Mouse (Mus musculus) cortical plate, adult 2 months (tissue): ENCODE results near the gene Lgals12. TPM values are rescaled to one million over a fixed set of nuclear protein-coding genes. Genes with fewer than 3 reads are reported as not detected.

Experiments
- H3K27ac ChIP-seq: fragments of 200-500 bp; 2 replicates; pipeline ENCODE4 v1.5.1; 2012; ENCODE audit warnings: low read length, control low read depth, inconsistent platforms; ENCODE audit not compliant: insufficient read depth
- H3K4me1 ChIP-seq: fragments of 200-500 bp; 2 replicates; pipeline ENCODE4 v1.6.1; 2011; ENCODE audit warnings: low read length; ENCODE audit not compliant: control insufficient read depth, insufficient read depth
- H3K4me3 ChIP-seq: fragments of 200-500 bp; 2 replicates; pipeline ENCODE4 v1.5.1; 2011; ENCODE audit warnings: mild to moderate bottlenecking, low read length, control low read depth; ENCODE audit not compliant: insufficient read depth
- CTCF ChIP-seq: fragments of 200-500 bp; IDR thresholded peaks from 2 replicates; pipeline ENCODE4 v1.5.1; 2011; ENCODE audit warnings: mild to moderate bottlenecking, control low read depth, low read length; ENCODE audit not compliant: insufficient read depth; ENCODE audit errors: extremely low read depth
- POLR2A ChIP-seq: fragments of 200-500 bp; IDR thresholded peaks from 2 replicates; pipeline ENCODE4 v1.6.1; 2011; ENCODE audit warnings: mild to moderate bottlenecking, low read length, control low read depth; ENCODE audit not compliant: insufficient read depth; ENCODE audit errors: extremely low read depth
- polyA plus RNA-seq: library from polyadenylated mRNA; depleted of rRNA; stranded (reverse); fragments of >200 nt; gene quantifications from 2 replicates; pipeline ENCODE4 v1.2.3, GENCODE M21; 2012

Lgals12 gene
- polyA plus RNA-seq, 1 experiment: 0.79 TPM

- no peaks in the 10 kb centered on the region for H3K4me1 ChIP-seq
- no peak overlapping the region for H3K27ac ChIP-seq
- H3K4me3 ChIP-seq: no peak overlapping the region
- TF ChIP-seq CTCF: no peak
- no peak for TF ChIP-seq POLR2A
Measured at GRCm38 (mm10) chr19:7590795-7591194, 16.2 kb downstream of the Lgals12 start.

GRCm38 (mm10) chr19:7585764-7586163, 21.2 kb downstream of the Lgals12 start:
- H3K4me1 ChIP-seq: no peaks in the 10 kb centered on the region
- no peak overlapping the region for H3K4me3 ChIP-seq
- TF ChIP-seq CTCF: no peak
- no peak for TF ChIP-seq POLR2A
- no peak overlapping the region for H3K27ac ChIP-seq

- no peaks in the 10 kb centered on the region for H3K4me1 ChIP-seq
Measured at GRCm38 (mm10) chr19:7585279-7585678, 21.7 kb downstream of the Lgals12 start.

GRCm38 (mm10) chr19:7583599-7583998, 23.4 kb downstream of the Lgals12 start:
- no peak for TF ChIP-seq POLR2A
- no peak for TF ChIP-seq CTCF

More at GRCm38 (mm10) chr19:7585279-7585678, 21.7 kb downstream of the Lgals12 start:
- Histone ChIP-seq H3K4me3 (no peak overlapping the region), H3K27ac (no peak overlapping the region)
- TF ChIP-seq POLR2A: no peak
- TF ChIP-seq CTCF: no peak

GRCm38 (mm10) chr19:7583101-7583500, 23.9 kb downstream of the Lgals12 start:
- Histone ChIP-seq H3K4me1 (no peaks in the 10 kb centered on the region), H3K4me3 (no peak overlapping the region), H3K27ac (peak overlapping the region; percentile 20)
- TF ChIP-seq CTCF (no peak), POLR2A (no peak)

More at GRCm38 (mm10) chr19:7583599-7583998, 23.4 kb downstream of the Lgals12 start:
- no peak overlapping the region for H3K4me3 ChIP-seq
- H3K27ac ChIP-seq: no peak overlapping the region
- no peaks in the 10 kb centered on the region for H3K4me1 ChIP-seq

GRCm38 (mm10) chr19:7581042-7581441, 26.0 kb downstream of the Lgals12 start:
- Histone ChIP-seq H3K4me3 (no peak overlapping the region), H3K4me1 (no peaks in the 10 kb centered on the region), H3K27ac (peak overlapping the region; percentile 52; the same call in 1 of the 2 replicates)
- TF ChIP-seq POLR2A (no peak), CTCF (no peak)

GRCm38 (mm10) chr19:7577710-7578109, 29.3 kb downstream of the Lgals12 start:
- TF ChIP-seq POLR2A (no peak), CTCF (no peak)
- Histone ChIP-seq H3K27ac (no peak overlapping the region), H3K4me1 (no peaks in the 10 kb centered on the region), H3K4me3 (no peak overlapping the region)

GRCm38 (mm10) chr19:7576180-7576579, 30.8 kb downstream of the Lgals12 start:
- no peak overlapping the region for H3K27ac ChIP-seq
- no peak for TF ChIP-seq CTCF
- no peak for TF ChIP-seq POLR2A
- H3K4me3 ChIP-seq: no peak overlapping the region
- H3K4me1 ChIP-seq: no peaks in the 10 kb centered on the region

GRCm38 (mm10) chr19:7569650-7570049, 37.3 kb downstream of the Lgals12 start:
- peaks cover 4% of the 10 kb centered on the region for H3K4me1 ChIP-seq
- TF ChIP-seq CTCF (no peak), POLR2A (no peak)
- H3K27ac ChIP-seq: no peak overlapping the region
- no peak overlapping the region for H3K4me3 ChIP-seq

GRCm38 (mm10) chr19:7568364-7568763, 38.6 kb downstream of the Lgals12 start:
- TF ChIP-seq POLR2A: no peak
- no peak for TF ChIP-seq CTCF
- peaks cover 4% of the 10 kb centered on the region for H3K4me1 ChIP-seq
- no peak overlapping the region for H3K4me3 ChIP-seq
- H3K27ac ChIP-seq: peak overlapping the region; percentile 77; the same call in 1 of the 2 replicates

GRCm38 (mm10) chr19:7566826-7567225, 40.2 kb downstream of the Lgals12 start:
- Histone ChIP-seq H3K4me1 (peaks cover 4% of the 10 kb centered on the region), H3K27ac (peak overlapping the region; percentile 94; the same call in 1 of the 2 replicates), H3K4me3 (no peak overlapping the region)
- TF ChIP-seq CTCF (no peak), POLR2A (no peak)
